Mouse (Mus musculus) G1E (cell line): ENCODE measurements around the gene Nhp2. TPM values are rescaled to one million over a fixed set of nuclear protein-coding genes. Genes with fewer than 3 reads are reported as not detected.

Experiments used
- ATAC-seq: 2 replicates; pipeline ENCODE4 v1.8.0; 2016; ENCODE audit warnings: mild to moderate bottlenecking; ENCODE audit not compliant: insufficient number of reproducible peaks, poor library complexity, low FRiP score, severe bottlenecking; ENCODE audit errors: extremely low read depth
- DNase-seq: peaks from one replicate; pipeline ENCODE4 v3.0.0; 2012; ENCODE audit warnings: low spot score
- H3K27me3 ChIP-seq: 2 replicates; pipeline ENCODE4 v1.6.1; 2012; ENCODE audit warnings: mild to moderate bottlenecking, low read length, inconsistent platforms; ENCODE audit not compliant: insufficient read depth
- H3K36me3 ChIP-seq: replicated peaks from 2 replicates; pipeline ENCODE3; 2012; ENCODE audit warnings: mild to moderate bottlenecking, inconsistent platforms
- H3K4me1 ChIP-seq: 2 replicates; pipeline ENCODE4 v1.6.1; 2012; ENCODE audit warnings: low read depth, low read length, inconsistent platforms, mixed read lengths; ENCODE audit not compliant: insufficient read depth
- H3K4me3 ChIP-seq: 2 replicates; pipeline ENCODE4 v1.5.1; 2012; ENCODE audit warnings: low read depth, mild to moderate bottlenecking, inconsistent platforms, low read length, moderate library complexity, mixed read lengths
- H3K9me3 ChIP-seq: replicated peaks from 2 replicates; pipeline ENCODE4 v1.6.1; 2012; ENCODE audit warnings: inconsistent platforms
- CTCF ChIP-seq: IDR thresholded peaks from 2 replicates; pipeline ENCODE4 v1.5.1; 2012; ENCODE audit warnings: low read depth, low read length, inconsistent platforms, mixed read lengths
- GATA1 ChIP-seq: IDR thresholded peaks from 2 replicates; pipeline ENCODE4 v1.6.1; 2012; ENCODE audit warnings: borderline replicate concordance, low read length, inconsistent platforms, mixed read lengths
- GATA2 ChIP-seq: IDR thresholded peaks from 2 replicates; pipeline ENCODE4 v1.6.1; 2012; ENCODE audit warnings: low read depth, low read length, inconsistent platforms, borderline replicate concordance
- POLR2AphosphoS5 ChIP-seq: IDR thresholded peaks from 2 replicates; pipeline ENCODE4 v1.6.1; 2012; ENCODE audit warnings: low read depth, low read length, inconsistent platforms; ENCODE audit not compliant: insufficient replicate concordance
- TAL1 ChIP-seq: conservative IDR thresholded peaks from 2 replicates; pipeline ENCODE4 v1.6.1; 2012; ENCODE audit warnings: low read depth, low read length, inconsistent platforms, mixed read lengths
- polyA plus RNA-seq: library from polyadenylated mRNA; stranded (reverse); fragments of >175 nt; gene quantifications from 2 replicates; pipeline ENCODE4 v1.2.3, GENCODE M21; 2012
- total RNA-seq, 2 experiments: library from RNA; stranded (forward) in 1 of 2; stranded (reverse) in 1 of 2; fragments of 200-1000 nt in 1 of 2; fragments of >200 nt in 1 of 2; fragmentation: Nextera tagmentation in 1 of 2; gene quantifications; 2 replicates each; pipeline ENCODE4 v1.2.3; 2014 to 2017

Gene Nhp2
- total and polyA plus RNA-seq, 3 experiments = 73.2 to 202 (median 139) TPM

DNA sequence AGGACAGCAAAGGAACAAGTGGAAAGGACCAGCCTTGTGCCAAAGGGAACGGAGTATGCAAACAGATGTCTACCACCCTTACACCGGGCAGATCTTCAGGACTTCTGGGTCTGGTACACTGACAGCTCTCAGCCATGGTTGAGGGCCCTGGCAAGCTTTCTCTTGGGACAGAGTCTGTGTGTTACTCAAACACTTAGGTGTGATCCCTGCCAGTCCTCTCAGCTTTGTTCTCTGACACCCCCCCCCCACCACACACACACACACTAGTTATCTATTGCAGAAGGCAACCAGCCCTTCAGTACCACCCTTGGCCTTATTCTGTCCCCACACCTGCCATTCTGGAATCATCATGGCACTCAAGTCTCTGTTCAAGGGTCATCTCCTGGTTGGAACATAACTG is 2.2 kb downstream of the Nhp2 start:
- no peak for DNase-seq
- Histone ChIP-seq H3K36me3 (peaks cover 60% of the 10 kb centered on the region), H3K9me3 (no peaks in the 10 kb centered on the region), H3K4me3 (peak overlapping the region; percentile 94; the same call in 1 of the 2 replicates), H3K4me1 (peaks cover 71% of the 10 kb centered on the region), H3K27me3 (no peaks in the 10 kb centered on the region)
- no peak for ATAC-seq
- TF ChIP-seq CTCF (no peak), GATA1 (no peak), POLR2AphosphoS5 (no peak), GATA2 (no peak), TAL1 (no peak)

GRCm38 (mm10) chr11:51622971-51623491 is 3.5 kb downstream of the Nhp2 start:
- Histone ChIP-seq H3K27me3 (no peaks in the 10 kb centered on the region), H3K9me3 (no peaks in the 10 kb centered on the region), H3K36me3 (peaks cover 73% of the 10 kb centered on the region), H3K4me1 (peaks cover 79% of the 10 kb centered on the region), H3K4me3 (no peak overlapping the region)
- ATAC-seq (no peak), DNase-seq (no peak)
- TF ChIP-seq GATA1 (no peak), TAL1 (no peak), GATA2 (no peak), POLR2AphosphoS5 (no peak), CTCF (no peak)

DNA sequence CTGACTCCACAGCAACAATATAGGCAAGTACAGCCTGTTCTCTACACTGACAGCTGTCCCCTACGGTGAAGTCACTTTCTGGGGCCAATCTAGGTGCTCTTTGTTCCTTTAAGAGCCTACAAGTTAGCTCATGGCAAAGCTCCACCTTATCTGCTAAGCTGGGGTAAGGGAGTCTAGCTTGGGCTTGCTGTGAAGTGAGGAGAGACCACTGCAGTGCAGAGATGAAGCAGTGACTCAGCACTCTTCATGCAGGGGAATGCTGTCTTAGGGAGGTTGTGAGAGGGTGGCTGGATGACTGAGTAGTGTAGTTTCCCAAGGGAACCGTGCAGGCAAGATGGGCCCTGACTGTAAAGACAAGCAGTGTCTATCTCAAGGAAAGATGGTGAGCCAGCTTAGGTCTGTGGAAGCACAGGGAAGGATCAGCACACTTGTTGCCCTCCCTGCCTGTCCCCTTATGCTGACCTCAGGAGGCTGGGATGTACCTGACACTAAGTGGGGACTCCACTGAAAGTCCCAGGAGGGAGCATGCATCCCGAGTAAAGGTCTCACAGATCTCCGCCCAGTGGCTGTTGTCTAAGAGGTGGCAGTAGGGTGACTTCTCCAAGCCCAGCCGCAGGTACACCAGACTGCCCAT is 5.8 kb downstream of the Nhp2 start:
- Histone ChIP-seq H3K36me3 (peaks cover 94% of the 10 kb centered on the region), H3K4me1 (peaks cover 73% of the 10 kb centered on the region), H3K27me3 (no peaks in the 10 kb centered on the region), H3K4me3 (no peak overlapping the region), H3K9me3 (no peaks in the 10 kb centered on the region)
- ATAC-seq (peak; percentile 66), DNase-seq (peak; percentile 68)
- no peak for TF ChIP-seq GATA1
- no peak for TF ChIP-seq GATA2
- TF ChIP-seq CTCF = no peak
- TF ChIP-seq POLR2AphosphoS5 = peak; percentile 85; the same call in 1 of the 2 replicates
- TF ChIP-seq TAL1 = no peak

- Histone ChIP-seq H3K4me3 (no peak overlapping the region), H3K36me3 (peaks cover 98% of the 10 kb centered on the region), H3K4me1 (peaks cover 71% of the 10 kb centered on the region), H3K9me3 (no peaks in the 10 kb centered on the region), H3K27me3 (no peaks in the 10 kb centered on the region)
- ATAC-seq = no peak
- no peak for DNase-seq
- TF ChIP-seq CTCF (no peak), GATA2 (no peak), POLR2AphosphoS5 (no peak; the same call in 1 of the 2 replicates), GATA1 (no peak), TAL1 (no peak)
Observed at GRCm38 (mm10) chr11:51627425-51627824, 7.9 kb downstream of the Nhp2 start.

DNA sequence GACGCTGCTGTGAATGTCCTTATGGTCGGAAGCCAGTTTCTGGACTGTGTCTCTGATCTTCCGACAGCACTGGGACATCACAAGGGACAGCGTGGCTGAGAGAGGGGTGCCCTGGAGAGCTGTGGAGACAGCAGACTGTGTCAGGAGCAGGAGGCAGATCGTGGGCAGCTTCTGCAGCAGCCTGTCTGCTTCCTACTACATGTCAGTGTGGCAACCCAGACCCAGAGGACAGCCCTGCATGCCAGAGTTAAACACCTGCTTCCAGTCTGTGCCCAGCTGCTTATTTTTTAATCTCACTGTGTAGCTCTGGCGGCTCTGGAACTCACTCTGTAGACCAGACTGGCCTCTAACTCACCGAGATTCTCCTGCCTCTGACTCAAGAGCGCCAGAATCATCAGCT is 8.4 kb downstream of the Nhp2 start:
- H3K27me3 ChIP-seq = no peaks in the 10 kb centered on the region
- no peak overlapping the region for H3K4me3 ChIP-seq
- TF ChIP-seq GATA2 = no peak
- no peak for DNase-seq
- no peak for ATAC-seq
- no peaks in the 10 kb centered on the region for H3K9me3 ChIP-seq
- peaks cover 96% of the 10 kb centered on the region for H3K36me3 ChIP-seq
- peaks cover 70% of the 10 kb centered on the region for H3K4me1 ChIP-seq

DNA sequence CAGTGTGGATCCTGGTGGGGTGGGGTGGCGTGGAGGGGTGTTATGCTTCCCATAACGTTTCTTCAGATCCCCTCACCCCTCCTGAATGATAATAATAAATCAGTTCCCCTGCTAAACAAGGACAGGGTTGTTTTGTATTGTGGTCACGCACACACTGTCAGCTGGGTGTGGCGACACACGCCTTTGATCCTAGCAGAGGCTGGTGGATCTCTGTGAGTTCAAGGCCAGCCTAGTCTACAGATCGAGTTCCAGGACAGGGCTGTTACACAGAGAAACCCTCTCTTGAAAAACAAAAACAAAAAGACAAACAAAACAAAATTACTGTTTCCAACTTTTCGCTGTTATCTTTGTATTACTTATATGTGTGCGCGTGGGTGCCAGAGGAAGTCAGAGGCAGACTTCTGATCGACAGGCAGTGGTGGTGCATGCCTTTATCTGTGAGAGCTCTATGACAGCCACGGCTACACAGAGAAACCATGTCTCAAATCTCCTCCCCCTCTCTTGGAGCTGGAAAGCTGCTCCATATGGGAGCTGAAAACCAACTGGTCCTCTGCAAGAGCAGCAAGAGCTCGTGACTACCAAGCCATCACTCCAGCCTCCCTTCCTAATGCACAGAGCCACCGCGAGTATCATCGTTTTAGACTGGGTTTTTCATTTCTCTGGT is 10.2 kb downstream of the Nhp2 start:
- TF ChIP-seq TAL1 (no peak), CTCF (no peak), GATA1 (no peak), POLR2AphosphoS5 (no peak), GATA2 (no peak)
- Histone ChIP-seq H3K4me1 (peaks cover 64% of the 10 kb centered on the region), H3K4me3 (no peak overlapping the region), H3K9me3 (no peaks in the 10 kb centered on the region), H3K27me3 (no peaks in the 10 kb centered on the region), H3K36me3 (peaks cover 94% of the 10 kb centered on the region)
- DNase-seq (no peak), ATAC-seq (no peak)
